Mouse (Mus musculus): ENCODE data around the gene Cdc34. TPM values are rescaled to one million over a fixed set of nuclear protein-coding genes. Genes with fewer than 3 reads are reported as not detected.

Cdc34 gene
- polyA plus RNA-seq (2015; fragmentation: Nextera tagmentation; extraction: Ambion mirVana) = 77.6 and 80.1 TPM in 2 replicates

GRCm38 (mm10) chr10:79681591-79682245, at the start of gene Cdc34:
TSS of gene Cdc34 (plus strand) at chr10:79682195.
- under 1% methylated on average over 67 of the region's 84 CpGs for WGBS (ENCODE audit: insufficient replicate concordance)
- peak within 1 kb of the TSS; percentile 88 for H3K4me3 ChIP-seq (ENCODE audit: low read depth, low read length)
- DNase-seq (peak; percentile 99), ATAC-seq (peak; percentile 93)
- H3K4me2 ChIP-seq (ENCODE audit: low read depth, low read length) = peak within 1 kb of the TSS; percentile 96
- H3K9me3 ChIP-seq (ENCODE audit: low read length) = no peaks in the 10 kb centered on the region
- TF ChIP-seq CTCF (IDR thresholded peaks at IDR 0.05; ENCODE audit: low read depth) (peak; percentile 38), EP300 (IDR thresholded peaks at IDR 0.05; ENCODE audit: low read depth) (0 out of 2 replicates have a peak, but pooled peaks have one; percentile 20)
- peaks cover 32% of the 10 kb centered on the region for H3K4me1 ChIP-seq (ENCODE audit: insufficient read depth)
- peaks cover 23% of the 10 kb centered on the region for H3K36me3 ChIP-seq (replicated peaks; ENCODE audit: insufficient read depth, low read length)
- no peaks in the 10 kb centered on the region for H3K27me3 ChIP-seq (ENCODE audit: insufficient read depth, low read length)
- peak within 1 kb of the TSS; percentile 91 for H3K9ac ChIP-seq (replicated peaks)
- peak within 1 kb of the TSS; percentile 97 for H3K27ac ChIP-seq (ENCODE audit: low read depth)

DNA sequence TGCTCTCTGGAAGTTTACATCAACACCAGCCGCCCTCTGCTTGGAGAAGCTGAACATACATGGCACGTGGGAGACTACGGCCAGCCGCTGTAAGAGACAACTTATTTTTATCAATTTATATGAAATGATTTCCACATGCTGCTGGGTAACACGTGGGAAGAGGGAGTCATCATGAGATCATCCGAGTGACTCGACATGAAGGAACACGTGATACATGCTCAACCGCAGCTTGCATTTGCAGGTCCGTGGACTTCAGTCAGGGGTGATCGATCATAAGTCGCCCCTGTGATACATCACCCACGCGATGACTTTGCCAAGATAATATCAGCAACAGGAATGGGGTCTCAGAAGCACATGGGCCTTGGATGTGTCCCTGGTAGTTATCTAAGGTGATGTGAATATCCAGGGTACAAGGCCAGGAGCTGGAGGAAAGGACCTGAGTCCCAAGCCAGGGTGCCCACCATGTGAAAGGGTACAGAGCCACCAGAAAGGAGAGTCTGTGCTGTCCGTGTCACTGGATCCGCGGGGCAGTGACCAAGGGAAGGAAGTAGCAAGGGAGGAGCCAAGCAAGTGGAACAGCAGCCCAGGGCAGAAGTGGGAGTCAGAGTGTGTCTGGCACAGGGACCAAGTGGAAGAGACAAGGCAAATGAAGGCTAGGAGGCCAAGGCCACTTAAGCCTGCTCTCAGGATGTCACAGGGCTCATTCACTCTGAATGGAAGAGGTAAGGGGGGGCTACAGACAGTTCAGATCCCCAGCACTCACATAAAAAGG, 48.8 kb upstream of the Cdc34 start:
- H3K9me3 ChIP-seq (ENCODE audit: low read length) = no peaks in the 10 kb centered on the region
- no peak for ATAC-seq
- TF ChIP-seq CTCF (IDR thresholded peaks at IDR 0.05; ENCODE audit: low read depth) (no peak), EP300 (IDR thresholded peaks at IDR 0.05; ENCODE audit: low read depth) (no peak)
- no peak overlapping the region for H3K9ac ChIP-seq (replicated peaks)
- no peaks in the 10 kb centered on the region for H3K36me3 ChIP-seq (replicated peaks; ENCODE audit: insufficient read depth, low read length)
- WGBS (ENCODE audit: insufficient replicate concordance) = 66% methylated on average over 17 of the region's 17 CpGs
- H3K27me3 ChIP-seq (ENCODE audit: insufficient read depth, low read length) = peaks cover 23% of the 10 kb centered on the region
- peaks cover 6% of the 10 kb centered on the region for H3K4me1 ChIP-seq (ENCODE audit: insufficient read depth)
- H3K4me2 ChIP-seq (ENCODE audit: low read depth, low read length) = no peak overlapping the region
- no peak for DNase-seq
- no peak overlapping the region for H3K27ac ChIP-seq (ENCODE audit: low read depth)
- no peak overlapping the region for H3K4me3 ChIP-seq (ENCODE audit: low read depth, low read length)

DNA sequence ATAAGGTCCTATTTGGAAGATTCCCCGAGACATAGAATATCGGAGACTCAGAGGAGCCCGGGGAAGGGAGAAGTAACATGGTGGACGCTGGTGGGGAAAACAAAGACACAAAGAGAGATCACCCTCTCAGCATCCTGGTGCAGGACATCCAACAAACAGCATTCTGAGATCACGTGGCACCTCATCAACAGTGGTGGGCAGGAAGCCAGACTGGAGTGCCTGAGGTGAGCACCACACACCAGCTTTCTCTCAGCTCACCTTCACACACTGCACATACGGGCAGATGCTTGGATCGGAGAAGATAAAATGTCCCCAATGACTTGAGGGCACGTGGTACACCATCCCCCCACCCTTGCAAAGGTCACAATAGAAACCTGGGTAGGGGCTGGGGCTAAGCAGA, 45.7 kb upstream of the Cdc34 start:
- no peak for TF ChIP-seq EP300 (IDR thresholded peaks at IDR 0.05; ENCODE audit: low read depth)
- TF ChIP-seq CTCF (IDR thresholded peaks at IDR 0.05; ENCODE audit: low read depth) = no peak
- DNase-seq (no peak), ATAC-seq (no peak)
- Histone ChIP-seq H3K27me3 (ENCODE audit: insufficient read depth, low read length) (peaks cover 42% of the 10 kb centered on the region), H3K27ac (ENCODE audit: low read depth) (no peak overlapping the region), H3K9me3 (ENCODE audit: low read length) (no peaks in the 10 kb centered on the region), H3K4me1 (ENCODE audit: insufficient read depth) (peaks cover 6% of the 10 kb centered on the region), H3K36me3 (replicated peaks; ENCODE audit: insufficient read depth, low read length) (no peaks in the 10 kb centered on the region), H3K4me2 (ENCODE audit: low read depth, low read length) (no peak overlapping the region), H3K4me3 (ENCODE audit: low read depth, low read length) (no peak overlapping the region), H3K9ac (replicated peaks) (no peak overlapping the region)
- 71% methylated on average over 8 of the region's 8 CpGs for WGBS (ENCODE audit: insufficient replicate concordance)

- WGBS (ENCODE audit: insufficient replicate concordance) = 2% methylated on average over 72 of the region's 116 CpGs
- TF ChIP-seq CTCF (IDR thresholded peaks at IDR 0.05; ENCODE audit: low read depth) = no peak
- TF ChIP-seq EP300 (IDR thresholded peaks at IDR 0.05; ENCODE audit: low read depth) = no peak
- ATAC-seq = no peak
- Histone ChIP-seq H3K4me3 (ENCODE audit: low read depth, low read length) (peak within 1 kb of the TSS; percentile 41), H3K36me3 (replicated peaks; ENCODE audit: insufficient read depth, low read length) (no peaks in the 10 kb centered on the region), H3K27me3 (ENCODE audit: insufficient read depth, low read length) (peaks cover 42% of the 10 kb centered on the region), H3K9ac (replicated peaks) (no peak within 1 kb of the TSS), H3K4me1 (ENCODE audit: insufficient read depth) (peaks cover 6% of the 10 kb centered on the region), H3K27ac (ENCODE audit: low read depth) (no peak within 1 kb of the TSS), H3K9me3 (ENCODE audit: low read length) (no peaks in the 10 kb centered on the region), H3K4me2 (ENCODE audit: low read depth, low read length) (peak within 1 kb of the TSS; percentile 65)
- DNase-seq = no peak
Measured at GRCm38 (mm10) chr10:79637128-79638110, 44.6 kb upstream of the Cdc34 start, which contains the start of gene Shc2. TSS of gene Shc2 (minus strand) at chr10:79637918.

DNA sequence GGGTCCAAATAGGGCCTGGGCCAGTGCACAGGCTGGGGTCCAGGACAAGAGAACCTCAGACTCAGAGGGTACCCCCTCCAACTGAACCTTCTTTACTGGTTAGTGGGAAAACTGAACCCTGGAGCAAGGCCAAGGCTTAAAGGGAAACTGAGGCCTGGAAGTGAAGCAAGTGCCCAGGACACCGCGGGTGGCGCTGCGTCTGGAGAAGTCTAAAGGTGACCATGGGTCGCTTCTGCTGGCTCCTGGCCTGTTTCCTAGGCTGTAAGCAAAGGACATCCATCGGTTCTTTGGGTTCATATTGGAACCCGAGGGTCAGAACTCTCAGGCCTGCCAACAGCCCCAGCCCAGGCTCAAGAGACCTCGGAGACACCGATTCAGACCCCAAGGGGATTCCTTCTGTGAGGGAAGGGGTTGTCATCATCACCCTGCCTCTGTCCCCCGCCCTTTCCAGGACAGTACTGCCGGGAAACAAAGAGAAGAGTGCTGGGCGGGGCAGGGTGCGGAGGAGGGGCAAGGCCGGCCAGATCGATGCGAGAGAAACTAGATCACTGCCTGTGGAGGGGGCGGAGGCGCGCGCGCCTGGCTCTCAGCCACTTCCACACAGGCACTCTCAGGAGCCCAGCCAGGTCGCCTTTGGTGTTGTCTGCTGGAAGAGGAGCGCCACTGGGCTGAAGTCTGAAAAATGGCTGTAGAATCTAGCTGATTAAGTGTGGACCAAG, 43.4 kb upstream of the Cdc34 start:
- 10% methylated on average over 23 of the region's 23 CpGs for WGBS (ENCODE audit: insufficient replicate concordance)
- Histone ChIP-seq H3K36me3 (replicated peaks; ENCODE audit: insufficient read depth, low read length) (no peaks in the 10 kb centered on the region), H3K27me3 (ENCODE audit: insufficient read depth, low read length) (peaks cover 42% of the 10 kb centered on the region), H3K4me2 (ENCODE audit: low read depth, low read length) (0 out of 2 replicates have a peak overlapping the region, but pooled peaks have one; percentile 22), H3K9me3 (ENCODE audit: low read length) (no peaks in the 10 kb centered on the region), H3K9ac (replicated peaks) (no peak overlapping the region), H3K4me3 (ENCODE audit: low read depth, low read length) (no peak overlapping the region), H3K27ac (ENCODE audit: low read depth) (no peak overlapping the region), H3K4me1 (ENCODE audit: insufficient read depth) (peaks cover 6% of the 10 kb centered on the region)
- DNase-seq (peak; percentile 69), ATAC-seq (peak; percentile 71; the same call in 1 of the 2 replicates)
- TF ChIP-seq EP300 (IDR thresholded peaks at IDR 0.05; ENCODE audit: low read depth) (no peak), CTCF (IDR thresholded peaks at IDR 0.05; ENCODE audit: low read depth) (no peak)
